Mouse (Mus musculus): ENCODE results near the gene Ube2e3.

The Ube2e3 gene

DNA sequence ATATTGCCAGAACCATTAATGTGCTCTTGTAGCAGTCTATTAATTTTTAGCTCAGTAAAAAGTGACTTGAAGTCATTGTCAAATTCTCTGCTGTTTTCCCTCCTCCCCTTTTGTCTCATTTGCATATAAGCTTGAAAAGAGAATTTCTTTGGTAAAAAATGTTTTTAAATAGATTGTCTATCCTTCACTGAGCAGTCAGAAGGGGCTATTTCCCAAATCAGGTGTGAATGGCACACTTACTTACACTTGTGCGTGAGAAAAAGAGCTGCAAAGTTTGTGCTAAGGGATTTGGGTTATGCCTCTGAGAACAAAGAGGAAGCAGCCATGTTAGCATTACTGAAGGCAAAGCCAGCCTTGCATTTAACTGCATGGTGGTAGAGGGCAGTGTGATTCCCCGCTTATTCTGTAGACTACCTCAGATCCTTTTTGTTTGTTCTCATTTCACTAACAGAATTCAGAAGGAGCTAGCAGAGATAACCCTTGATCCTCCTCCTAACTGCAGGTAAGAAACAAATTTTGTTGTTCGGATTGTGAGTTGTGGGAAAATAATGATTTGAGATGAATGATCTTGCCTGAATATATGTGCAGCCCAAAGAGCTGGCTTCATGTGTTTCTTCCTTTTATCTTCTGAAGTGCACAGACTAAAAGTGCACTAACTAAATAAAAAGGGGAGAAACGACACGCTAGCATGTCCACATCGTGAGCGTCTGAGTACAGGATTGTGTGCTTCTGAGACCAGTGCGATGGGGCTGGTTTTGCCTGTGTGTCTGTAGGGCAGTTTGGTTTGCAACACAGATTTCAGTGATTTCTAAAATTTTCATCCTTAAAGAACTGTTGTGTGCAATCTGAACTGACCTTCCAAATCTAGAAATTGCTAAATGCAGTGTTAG, 4.3 kb downstream of the Ube2e3 start:
- ChIA-PET CTCF (no interaction called here), POLR2A (interaction anchor here in 2 of 4 experiments (0.5 to 2.1 kb wide), 9 partner anchors 8 to 183 kb away, joined by 3 to 13 read pairs (median 4); no protein-coding TSS in a partner anchor)

DNA sequence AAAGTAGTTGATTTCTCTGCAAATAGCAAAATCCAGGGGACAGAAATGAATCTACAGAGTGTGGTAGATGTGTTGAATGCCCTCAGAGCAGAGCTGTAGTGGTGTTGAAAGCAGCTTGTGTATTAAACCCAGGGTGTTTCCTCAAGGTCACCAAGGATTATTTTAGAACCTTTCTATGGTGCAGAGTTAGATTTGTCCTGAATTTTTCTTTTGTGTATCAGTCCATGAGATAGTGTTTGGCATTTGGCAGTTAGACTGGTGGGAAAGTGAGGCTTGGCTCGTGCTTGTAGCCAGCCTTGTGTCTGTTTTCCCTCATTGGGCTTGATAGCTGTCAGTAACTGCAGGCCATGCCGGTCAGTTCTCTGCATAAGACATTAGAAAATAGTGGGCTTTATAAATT, 6.0 kb downstream of the Ube2e3 start:
- ChIA-PET POLR2A (interaction anchor here in 1 of 4 experiments (1.3 to 1.4 kb wide), 2 partner anchors 8 to 17 kb away, joined by 3 to 7 read pairs; no protein-coding TSS in a partner anchor), CTCF (no interaction called here)

- ChIA-PET POLR2A (no interaction called here), CTCF (no interaction called here)
Observed at GRCm38 (mm10) chr2:78876002-78876401, 8.1 kb downstream of the Ube2e3 start.

GRCm38 (mm10) chr2:78882068-78882467, 14.1 kb downstream of the Ube2e3 start:
- ChIA-PET CTCF (no interaction called here), POLR2A (interaction anchor here in 3 of 4 experiments (0.5 to 2.5 kb wide), 4 partner anchors 9 to 1603 kb away, joined by 3 to 7 read pairs (median 4); partner anchors contain the start of gene Ube2e3 (in 1 of the 3))

- CTCF ChIA-PET: no interaction called here
- POLR2A ChIA-PET: interaction anchor here in 2 of 4 experiments (0.7 to 2.5 kb wide), 7 partner anchors 10 to 15 kb away, joined by 3 to 9 read pairs (median 4); partner anchors contain the start of gene Ube2e3 (in 2 of the 2)
Observed at GRCm38 (mm10) chr2:78882743-78883433, 15.0 kb downstream of the Ube2e3 start.

DNA sequence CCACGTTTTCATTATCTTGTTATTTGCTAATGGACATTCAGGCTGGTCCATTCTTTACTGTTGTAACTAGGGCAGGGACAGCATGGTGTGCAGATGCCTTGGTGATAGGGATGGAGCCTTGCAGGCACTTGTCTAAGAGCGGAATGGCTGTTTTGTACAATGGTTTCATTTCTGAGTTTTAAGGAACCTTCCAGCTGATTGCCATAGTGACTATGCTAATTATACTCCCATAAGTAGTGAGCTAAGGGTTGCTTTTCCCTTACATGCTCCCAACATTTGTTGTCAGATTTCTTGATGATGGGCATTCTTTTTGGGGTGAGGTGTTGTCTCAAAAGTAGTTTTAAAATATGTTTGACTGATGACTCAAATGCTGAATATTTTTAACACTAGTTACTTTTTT, 18.5 kb downstream of the Ube2e3 start:
- ChIA-PET CTCF (no interaction called here), POLR2A (interaction anchor here in 2 of 4 experiments (0.8 to 1.0 kb wide), 2 partner anchors 15 to 18 kb away, joined by 3 read pairs; no protein-coding TSS in a partner anchor)

GRCm38 (mm10) chr2:78888190-78888589, 20.3 kb downstream of the Ube2e3 start:
- POLR2A ChIA-PET: interaction anchor here in 1 of 4 experiments (1.4 kb wide), 1 partner anchor 17 kb away, joined by 3 read pairs; no protein-coding TSS in a partner anchor

GRCm38 (mm10) chr2:78895216-78895615, 27.3 kb downstream of the Ube2e3 start:
- ChIA-PET POLR2A (no interaction called here), CTCF (no interaction called here)

More at GRCm38 (mm10) chr2:78888190-78888589, 20.3 kb downstream of the Ube2e3 start:
- CTCF ChIA-PET: no interaction called here

GRCm38 (mm10) chr2:78905916-78906315, 38.0 kb downstream of the Ube2e3 start:
- ChIA-PET CTCF (no interaction called here), POLR2A (interaction anchor here in 1 of 4 experiments (1.0 kb wide), 2 partner anchors 10 to 28 kb away, joined by 3 read pairs; no protein-coding TSS in a partner anchor)

DNA sequence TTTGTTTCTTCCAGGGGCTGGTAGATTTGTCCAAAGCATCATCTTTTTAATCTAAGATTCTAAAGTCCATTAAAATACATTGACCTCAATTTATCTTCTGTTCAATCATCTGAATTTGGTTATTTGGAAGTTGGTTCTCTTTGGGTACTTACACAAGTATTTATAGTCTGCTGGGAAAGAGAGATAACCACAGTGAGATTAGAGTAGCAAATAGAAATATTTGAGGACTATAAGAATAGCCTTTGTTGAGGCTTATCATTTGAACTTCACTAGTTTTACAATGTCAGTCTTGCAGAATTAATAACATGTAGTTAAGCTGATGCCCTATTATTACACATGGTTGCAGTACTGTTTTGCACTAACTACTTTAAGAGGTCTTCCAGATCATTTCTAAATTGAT, 43.6 kb downstream of the Ube2e3 start:
- ChIA-PET CTCF (no interaction called here), POLR2A (interaction anchor here in 1 of 4 experiments (0.6 kb wide), 1 partner anchor 18 kb away, joined by 4 read pairs; no protein-coding TSS in a partner anchor)

- CTCF ChIA-PET: no interaction called here
- POLR2A ChIA-PET: interaction anchor here in 2 of 4 experiments (0.6 to 1.3 kb wide), 2 partner anchors 9 to 36 kb away, joined by 3 read pairs; no protein-coding TSS in a partner anchor
Observed at GRCm38 (mm10) chr2:78914861-78915260, 46.9 kb downstream of the Ube2e3 start.

- ChIA-PET CTCF (no interaction called here), POLR2A (no interaction called here)
Observed at GRCm38 (mm10) chr2:78922980-78923674, 55.2 kb downstream of the Ube2e3 start.

DNA sequence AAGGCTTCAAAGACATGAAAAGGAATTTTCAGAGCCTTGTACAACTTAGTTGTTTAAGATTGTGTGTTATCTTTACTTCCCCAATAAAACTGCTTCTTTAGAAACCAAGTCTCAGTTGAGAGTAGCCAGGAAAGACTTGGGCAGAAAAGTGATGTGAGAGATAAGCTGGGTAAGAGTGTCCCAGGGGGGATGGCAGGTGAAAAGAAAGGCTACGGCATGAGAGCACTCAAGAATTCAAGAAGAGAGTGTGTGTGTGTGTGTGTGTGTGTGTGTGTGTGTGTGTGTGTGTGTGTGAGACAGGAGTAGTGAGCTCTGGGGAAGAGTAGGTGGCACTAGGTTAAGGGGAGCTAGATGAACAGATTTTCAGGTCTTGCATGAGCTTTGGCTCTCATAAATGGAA, 57.9 kb downstream of the Ube2e3 start:
- POLR2A ChIA-PET: interaction anchor here in 1 of 4 experiments (0.6 kb wide), 1 partner anchor 12 kb away, joined by 3 read pairs; no protein-coding TSS in a partner anchor
- CTCF ChIA-PET: interaction anchor here in 2 of 4 experiments (0.6 kb wide), 3 partner anchors 59 to 442 kb away, joined by 3 to 5 read pairs (median 4); no protein-coding TSS in a partner anchor

GRCm38 (mm10) chr2:78927625-78928024, 59.7 kb downstream of the Ube2e3 start:
- ChIA-PET POLR2A (no interaction called here), CTCF (interaction anchor here in 1 of 4 experiments (0.6 kb wide), 1 partner anchor 204 kb away, joined by 3 read pairs; no protein-coding TSS in a partner anchor)

GRCm38 (mm10) chr2:78928080-78928479, 60.2 kb downstream of the Ube2e3 start:
- ChIA-PET POLR2A (no interaction called here), CTCF (no interaction called here)

GRCm38 (mm10) chr2:78931358-78931757, 63.4 kb downstream of the Ube2e3 start:
- ChIA-PET POLR2A (no interaction called here), CTCF (interaction anchor here in 1 of 4 experiments (1.0 kb wide), 1 partner anchor 568 kb away, joined by 3 read pairs; no protein-coding TSS in a partner anchor)

DNA sequence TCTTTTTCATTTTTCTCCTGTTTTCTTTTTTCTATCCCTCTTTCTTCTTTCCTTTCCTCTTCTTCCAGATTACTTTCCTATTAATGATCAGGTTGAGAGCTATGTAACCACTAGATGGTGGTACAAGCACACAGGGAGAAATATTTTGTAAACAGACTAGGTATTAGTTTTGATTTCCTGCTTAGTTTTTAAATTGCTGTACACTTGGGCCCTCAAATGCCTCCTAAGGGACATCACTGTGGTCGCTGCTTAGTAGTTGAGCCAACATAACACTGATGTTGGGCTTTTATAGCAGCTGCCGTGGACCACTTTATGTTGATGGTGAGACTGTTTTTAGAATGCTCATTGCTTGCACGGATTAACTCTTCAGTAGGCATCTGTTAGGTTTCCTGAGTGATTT, 91.5 kb downstream of the Ube2e3 start:
- CTCF ChIA-PET: interaction anchor here in 2 of 4 experiments (0.6 to 1.7 kb wide), 4 partner anchors 13 to 540 kb away, joined by 3 to 4 read pairs (median 3); no protein-coding TSS in a partner anchor
- POLR2A ChIA-PET: no interaction called here

DNA sequence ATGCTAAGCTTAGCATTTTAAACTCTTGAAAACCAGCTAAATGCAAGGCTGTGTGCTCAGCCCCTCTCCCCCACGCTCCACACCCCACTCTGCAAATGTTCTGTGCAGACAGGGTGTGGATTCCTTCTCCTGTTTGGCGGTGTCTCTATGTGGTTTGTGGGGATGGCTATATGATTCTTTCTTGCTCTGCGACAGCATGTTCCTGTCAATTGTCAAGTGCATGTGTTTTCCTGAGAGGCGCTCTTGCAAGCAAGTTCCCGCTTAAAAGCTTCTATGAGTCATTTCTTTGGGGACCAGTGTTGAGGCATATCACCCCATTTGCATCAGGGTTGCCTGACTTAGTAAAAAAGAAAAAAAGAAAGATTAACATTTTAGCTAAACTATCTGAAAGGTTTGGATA, 92.4 kb downstream of the Ube2e3 start:
- ChIA-PET CTCF (interaction anchor here in 2 of 4 experiments (0.6 to 1.7 kb wide), 4 partner anchors 12 to 539 kb away, joined by 3 to 4 read pairs (median 3); no protein-coding TSS in a partner anchor), POLR2A (no interaction called here)

DNA sequence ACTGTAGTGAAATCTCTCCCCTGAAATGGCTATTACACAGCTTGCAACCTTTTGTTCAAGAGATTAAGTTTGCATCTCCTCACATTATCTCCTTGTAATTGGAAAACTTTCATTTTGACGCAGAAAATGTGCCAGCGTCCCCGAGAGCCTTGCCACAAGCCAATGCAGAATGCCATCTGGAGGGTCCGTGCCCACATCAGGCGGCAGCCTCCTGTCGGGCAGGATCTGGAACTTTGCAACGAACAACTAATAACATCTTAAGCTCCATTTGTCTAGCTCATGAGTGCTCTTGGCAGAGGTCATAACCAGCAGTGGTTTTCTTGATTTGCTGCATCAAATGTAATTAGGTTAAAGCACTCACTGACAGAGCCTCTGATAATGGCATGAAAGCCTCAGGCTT, 93.1 kb downstream of the Ube2e3 start:
- POLR2A ChIA-PET: no interaction called here
- CTCF ChIA-PET: no interaction called here
